Mouse (Mus musculus) small intestine, adult 2 months (tissue): ENCODE data around the gene Lrrc34. TPM values are rescaled to one million over a fixed set of nuclear protein-coding genes. Genes with fewer than 3 reads are reported as not detected.

Experiments
- H3K27ac ChIP-seq: fragments of 200-500 bp; 2 replicates; pipeline ENCODE4 v1.5.1; 2012; ENCODE audit warnings: low read depth, low read length, control low read depth, inconsistent platforms; ENCODE audit not compliant: insufficient read depth
- H3K27me3 ChIP-seq: fragments of 200-500 bp; 2 replicates; pipeline ENCODE4 v1.6.1; 2012; ENCODE audit warnings: mild to moderate bottlenecking, moderate library complexity, low read length, inconsistent platforms; ENCODE audit not compliant: control insufficient read depth, insufficient read depth
- H3K36me3 ChIP-seq: fragments of 200-500 bp; 2 replicates; pipeline ENCODE4 v1.6.1; 2012; ENCODE audit warnings: mild to moderate bottlenecking, low read length, control low read depth, inconsistent platforms; ENCODE audit not compliant: control insufficient read depth, insufficient read depth
- H3K4me1 ChIP-seq: fragments of 200-500 bp; 2 replicates; pipeline ENCODE4 v1.6.1; 2012; ENCODE audit warnings: low read length, inconsistent platforms, mixed read lengths; ENCODE audit not compliant: control insufficient read depth, insufficient read depth, insufficient read length
- H3K4me3 ChIP-seq: fragments of 200-500 bp; 2 replicates; pipeline ENCODE4 v1.5.1; 2012; ENCODE audit warnings: low read depth, mild to moderate bottlenecking, control low read depth, inconsistent platforms, low read length, moderate library complexity
- CTCF ChIP-seq: fragments of 200-500 bp; IDR thresholded peaks from 2 replicates; pipeline ENCODE4 v1.5.1; 2012; ENCODE audit warnings: low read depth, mild to moderate bottlenecking, control low read depth, inconsistent platforms, low read length, moderate library complexity, mixed read lengths; ENCODE audit not compliant: insufficient replicate concordance, insufficient read length; ENCODE audit errors: extremely low read depth
- POLR2A ChIP-seq: fragments of 200-500 bp; IDR thresholded peaks from 2 replicates; pipeline ENCODE4 v1.6.1; 2012; ENCODE audit warnings: low read depth, mild to moderate bottlenecking, control low read depth, inconsistent platforms, low read length, moderate library complexity
- WGBS: fragments of 180-500 bp; shearing (Covaris S2); methylation state at CpG from one replicate; pipeline ENCODE4 v1.1.7; 2018; 5-methylcytosine and 5-hydroxymethylcytosine counted together
- polyA plus RNA-seq: library from polyadenylated mRNA; depleted of rRNA; stranded (reverse); fragments of >200 nt; gene quantifications from 2 replicates; pipeline ENCODE4 v1.2.3, GENCODE M21; 2012

Gene Lrrc34
- polyA plus RNA-seq, 1 experiment, result not detected

GRCm38 (mm10) chr3:30620132-30620531 is 27.5 kb downstream of the Lrrc34 start:
- TF ChIP-seq CTCF (no peak), POLR2A (no peak)
- no peaks in the 10 kb centered on the region for H3K4me1 ChIP-seq
- 77% methylated on average over 8 of the region's 8 CpGs for WGBS
- no peak overlapping the region for H3K4me3 ChIP-seq
- no peaks in the 10 kb centered on the region for H3K27me3 ChIP-seq
- H3K36me3 ChIP-seq, result peaks cover 34% of the 10 kb centered on the region
- H3K27ac ChIP-seq, result no peak overlapping the region

- H3K27ac ChIP-seq, result no peak overlapping the region
- WGBS, result 87% methylated on average over 4 of the region's 4 CpGs
- no peaks in the 10 kb centered on the region for H3K27me3 ChIP-seq
- TF ChIP-seq CTCF (no peak), POLR2A (no peak)
- peaks cover 64% of the 10 kb centered on the region for H3K36me3 ChIP-seq
- H3K4me3 ChIP-seq, result no peak overlapping the region
- H3K4me1 ChIP-seq, result no peaks in the 10 kb centered on the region; the same call in 1 of the 2 replicates
These were observed 36.7 kb downstream of the Lrrc34 start for GRCm38 (mm10) chr3:30610930-30611329.

GRCm38 (mm10) chr3:30608999-30609398 is 38.7 kb downstream of the Lrrc34 start:
- Histone ChIP-seq H3K27me3 (no peaks in the 10 kb centered on the region), H3K4me3 (no peak overlapping the region), H3K27ac (no peak overlapping the region), H3K36me3 (peaks cover 52% of the 10 kb centered on the region), H3K4me1 (no peaks in the 10 kb centered on the region; the same call in 1 of the 2 replicates)
- TF ChIP-seq POLR2A (no peak), CTCF (no peak)
- 33% methylated on average over 3 of the region's 3 CpGs for WGBS

- peak overlapping the region; percentile 100 for H3K27ac ChIP-seq
- no peaks in the 10 kb centered on the region for H3K27me3 ChIP-seq
- H3K36me3 ChIP-seq, result peaks cover 18% of the 10 kb centered on the region
- WGBS, result 25% methylated on average over 10 of the region's 10 CpGs
- TF ChIP-seq CTCF, result no peak
- no peak for TF ChIP-seq POLR2A
- H3K4me1 ChIP-seq, result no peaks in the 10 kb centered on the region
- H3K4me3 ChIP-seq, result peak overlapping the region; percentile 25; the same call in 1 of the 2 replicates
These were observed 44.4 kb downstream of the Lrrc34 start for GRCm38 (mm10) chr3:30603256-30603655.

GRCm38 (mm10) chr3:30602740-30603098 is 45.0 kb downstream of the Lrrc34 start:
- Histone ChIP-seq H3K4me3 (peak overlapping the region; percentile 86), H3K4me1 (no peaks in the 10 kb centered on the region), H3K36me3 (peaks cover 16% of the 10 kb centered on the region), H3K27ac (peak overlapping the region; percentile 100), H3K27me3 (no peaks in the 10 kb centered on the region)
- 1% methylated on average over 27 of the region's 27 CpGs for WGBS
- TF ChIP-seq CTCF (no peak), POLR2A (peak; percentile 56)

GRCm38 (mm10) chr3:30602065-30602739 is 45.5 kb downstream of the Lrrc34 start, which contains the start of gene Mynn:
Mynn (plus strand) TSS chr3:30602065.
- Histone ChIP-seq H3K27me3 (no peaks in the 10 kb centered on the region), H3K4me1 (no peaks in the 10 kb centered on the region), H3K36me3 (peaks cover 11% of the 10 kb centered on the region), H3K4me3 (peak within 1 kb of the TSS; percentile 86), H3K27ac (peak within 1 kb of the TSS; percentile 100)
- under 1% methylated on average over 40 of the region's 40 CpGs for WGBS
- TF ChIP-seq CTCF (peak; percentile 51; the same call in 1 of the 2 replicates), POLR2A (no peak; the same call in 1 of the 2 replicates)

- under 1% methylated on average over 13 of the region's 13 CpGs for WGBS
- Histone ChIP-seq H3K4me3 (peak overlapping the region; percentile 86), H3K36me3 (peaks cover 8% of the 10 kb centered on the region), H3K27ac (peak overlapping the region; percentile 100), H3K27me3 (no peaks in the 10 kb centered on the region), H3K4me1 (no peaks in the 10 kb centered on the region)
- no peak for TF ChIP-seq CTCF
- TF ChIP-seq POLR2A, result no peak
These were observed 46.0 kb downstream of the Lrrc34 start for GRCm38 (mm10) chr3:30601610-30602064.
